ENCODE assay signal across 8 mouse cellular contexts in genomic region chr1:128102641-128103461, GRCm38 (mm10). TPM values are rescaled to one million over a fixed set of nuclear protein-coding genes. Genes with fewer than 3 reads are reported as not detected.
DNase-seq lines count a peak whose midpoint lies in the region; ATAC-seq lines count a peak whose summit lies in the region.

Gene Zranb3 (minus strand): TSS chr1:128103047.
Gene R3hdm1 (plus strand): TSS chr1:128103301.

- H3K4me2 ChIP-seq in intestine, embryonic 14.5 days (ENCODE audit: low read length) = peak within 1 kb of the TSS; percentile 64

- intact Hi-C loops in left cerebral cortex, postnatal 14 days (cut with DNase I) = no loop called here

- DNase-seq in adrenal gland, adult 18-20 months (ENCODE audit: low spot score in 2 of 2) = peak; percentile 88 to 91
- DNase-seq in embryo, embryonic 11 days = peak; percentile 97
- peak; percentile 95 for DNase-seq in gastrocnemius, postnatal 25 days
- DNase-seq in intestine, embryonic 14.5 days (ENCODE audit: low spot score) = peak; percentile 94
- peak; percentile 99 to 100 for DNase-seq in left cerebral cortex, postnatal 14 days (ENCODE audit: low spot score in 2 of 2)
- peak; percentile 99 for DNase-seq in mesoderm, embryonic 11.5 days (ENCODE audit: low read depth, low spot score)
- peak; percentile 94 to 98 for DNase-seq in right cerebral cortex, postnatal 36 days (ENCODE audit: low spot score in 2 of 2)
- peak; percentile 99 for DNase-seq in yolk sac, embryonic 10.5 days (ENCODE audit: low spot score)

- no peaks in the 10 kb centered on the region for H3K27me3 ChIP-seq in intestine, embryonic 14.5 days (replicated peaks; ENCODE audit: control insufficient read depth, insufficient read depth, low read length)

- peak within 1 kb of the TSS; percentile 70 for H3K4me3 ChIP-seq in intestine, embryonic 14.5 days (ENCODE audit: low read depth, low read length)

- peak; percentile 96 for ATAC-seq in intestine, embryonic 14.5 days (replicated peaks; ENCODE audit: low FRiP score, low TSS enrichment, low read depth)

- no peaks in the 10 kb centered on the region for H3K36me3 ChIP-seq in intestine, embryonic 14.5 days (ENCODE audit: control insufficient read depth, insufficient read depth, low read length)

- WGBS in intestine, embryonic 14.5 days = under 1% methylated on average over 43 of the region's 43 CpGs

- peaks cover 9% of the 10 kb centered on the region; the same call in 1 of the 2 replicates for H3K4me1 ChIP-seq in intestine, embryonic 14.5 days (replicated peaks; ENCODE audit: control insufficient read depth, insufficient read depth, low read length)

- peak within 1 kb of the TSS; percentile 61 for H3K9ac ChIP-seq in intestine, embryonic 14.5 days (ENCODE audit: low read length)

- no peaks in the 10 kb centered on the region for H3K9me3 ChIP-seq in intestine, embryonic 14.5 days (ENCODE audit: control insufficient read depth, low read length)

- H3K27ac ChIP-seq in intestine, embryonic 14.5 days (ENCODE audit: low read depth) = peak within 1 kb of the TSS; percentile 85

RNA-seq across cellular contexts. Expression of gene Zranb3, which starts in this region (rescaled TPM):
- 1 to 10 TPM; 3.7 to 4.6 TPM for total RNA-seq in adrenal gland, adult 18-20 months (2021)
- total RNA-seq in gastrocnemius, postnatal 25 days (2021) = 1 to 10 TPM; 3.6 to 4.2 TPM
- polyA plus RNA-seq in intestine, embryonic 14.5 days (2014; fragmentation: Nextera tagmentation; extraction: Ambion mirVana) = 8.4 and 11.4 TPM in 2 replicates
- total RNA-seq in left cerebral cortex, postnatal 14 days (2021) = 1 to 10 TPM; 7.7 to 8.0 TPM

RNA-seq across cellular contexts. Expression of gene R3hdm1, which starts in this region (rescaled TPM):
- total RNA-seq in adrenal gland, adult 18-20 months (2021) = 10 to 100 TPM; 61.4 to 68.2 TPM
- total RNA-seq in gastrocnemius, postnatal 25 days (2021) = 10 to 100 TPM; 49.3 to 56.3 TPM
- 67.4 and 70.9 TPM in 2 replicates for polyA plus RNA-seq in intestine, embryonic 14.5 days (2014; fragmentation: Nextera tagmentation; extraction: Ambion mirVana)
- 100 to 1,000 TPM; 418 to 474 TPM for total RNA-seq in left cerebral cortex, postnatal 14 days (2021)

Comparison
In these comparisons a context has a peak if more than half of its experiments do, and no peak if none do; other contexts are left out.
1. Peak in every context shown above with its lines: DNase-seq, ATAC-seq, H3K4me3 ChIP-seq and H3K27ac ChIP-seq.
2. RNA of gene R3hdm1 (total RNA-seq): 418 to 474 TPM in left cerebral cortex, postnatal 14 days; 61.4 to 68.2 TPM in adrenal gland, adult 18-20 months and 49.3 to 56.3 TPM in gastrocnemius, postnatal 25 days; every median in the first group is over 4 times any median in the second.